Comparison of ENCODE assay signal across 8 mouse cellular contexts in the genomic region with DNA sequence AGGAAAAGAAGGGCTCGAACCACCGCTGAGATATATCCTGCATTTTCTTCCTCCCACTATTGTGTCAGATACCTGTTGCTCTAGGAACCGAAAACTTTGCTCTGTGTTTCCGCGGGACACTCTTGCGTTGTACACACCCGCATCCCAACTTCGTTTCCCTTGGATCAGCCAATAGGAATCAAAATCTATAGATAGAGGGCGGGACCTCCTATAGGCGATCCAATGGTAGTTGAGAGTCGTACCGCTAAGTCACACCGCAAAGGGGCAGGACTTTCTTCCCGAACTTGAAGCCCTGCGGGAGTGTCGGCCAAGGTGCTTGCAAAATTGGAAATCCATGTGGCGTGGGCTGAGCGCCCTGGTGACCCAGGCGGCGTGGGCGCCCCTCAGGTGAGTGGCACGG. TPM values are rescaled to one million over a fixed set of nuclear protein-coding genes. Genes with fewer than 3 reads are reported as not detected.
DNase-seq lines count a peak whose midpoint lies in the region; ATAC-seq and TF ChIP-seq lines count a peak whose summit lies in the region.

No protein-coding gene starts in this region.

- peak; percentile 88 to 91 for DNase-seq in heart, postnatal 14 days
- peak; percentile 89 for DNase-seq in layer of hippocampus, adult 11-12 months (ENCODE audit: low spot score)
- peak; percentile 90 to 93 for DNase-seq in lung, adult 18-20 months
- peak; percentile 91 for DNase-seq in testis, postnatal 14 days (ENCODE audit: low spot score)

- peak overlapping the region; percentile 85 for H3K27ac ChIP-seq in ES-Bruce4 (ENCODE audit: insufficient read depth, low read length)
- H3K27ac ChIP-seq in forebrain, embryonic 13.5 days: peak overlapping the region; percentile 76; the same call in 1 of the 2 replicates
- peak overlapping the region; percentile 83 for H3K27ac ChIP-seq in neural tube, embryonic 15.5 days (replicated peaks)

- peak; percentile 77 for ATAC-seq in cerebellum, adult (ENCODE audit: insufficient number of reproducible peaks, low FRiP score, low TSS enrichment)
- peak; percentile 91 for ATAC-seq in forebrain, embryonic 13.5 days
- peak; percentile 90 for ATAC-seq in neural tube, embryonic 15.5 days (ENCODE audit: low FRiP score)

- H3K27me3 ChIP-seq in ES-Bruce4 (ENCODE audit: control insufficient read depth, insufficient read depth, low read length, poor library complexity, severe bottlenecking): no peaks in the 10 kb centered on the region
- no peaks in the 10 kb centered on the region for H3K27me3 ChIP-seq in forebrain, embryonic 13.5 days
- H3K27me3 ChIP-seq in neural tube, embryonic 15.5 days (replicated peaks): no peaks in the 10 kb centered on the region

- H3K36me3 ChIP-seq in ES-Bruce4 (ENCODE audit: control insufficient read depth, insufficient read depth, low read length, poor library complexity, severe bottlenecking): peaks cover 22% of the 10 kb centered on the region
- H3K36me3 ChIP-seq in forebrain, embryonic 13.5 days (ENCODE audit: poor library complexity, severe bottlenecking): peaks cover 41% of the 10 kb centered on the region
- H3K36me3 ChIP-seq in neural tube, embryonic 15.5 days: peaks cover 37% of the 10 kb centered on the region

- TF ChIP-seq POLR2A in ES-Bruce4 (IDR thresholded peaks at IDR 0.05; ENCODE audit: insufficient read depth, low read length): no peak

- intact Hi-C loops in heart, postnatal 14 days (cut with DNase I): loop anchor here (10.0 kb wide), 1 partner anchor 594 kb away; a partner anchor contains a TSS

- H3K4me1 ChIP-seq in ES-Bruce4 (ENCODE audit: control insufficient read depth, insufficient read depth, low read length): peaks cover 2% of the 10 kb centered on the region
- peaks cover 50% of the 10 kb centered on the region for H3K4me1 ChIP-seq in forebrain, embryonic 13.5 days
- peaks cover 58% of the 10 kb centered on the region for H3K4me1 ChIP-seq in neural tube, embryonic 15.5 days

- no peaks in the 10 kb centered on the region for H3K9me3 ChIP-seq in ES-Bruce4 (replicated peaks; ENCODE audit: control insufficient read depth, insufficient read depth, low read length, poor library complexity, severe bottlenecking)
- no peaks in the 10 kb centered on the region for H3K9me3 ChIP-seq in forebrain, embryonic 13.5 days (replicated peaks)
- no peaks in the 10 kb centered on the region for H3K9me3 ChIP-seq in neural tube, embryonic 15.5 days (replicated peaks)

- TF ChIP-seq EP300 in ES-Bruce4 (IDR thresholded peaks at IDR 0.05; ENCODE audit: insufficient read depth, low read depth, low read length): no peak

- H3K4me3 ChIP-seq in ES-Bruce4 (ENCODE audit: low read depth, low read length): peak overlapping the region; percentile 88
- peak overlapping the region; percentile 82 for H3K4me3 ChIP-seq in forebrain, embryonic 13.5 days
- H3K4me3 ChIP-seq in neural tube, embryonic 15.5 days (replicated peaks): peak overlapping the region; percentile 57

- H3K9ac ChIP-seq in ES-Bruce4 (ENCODE audit: low read depth, poor library complexity, severe bottlenecking): peak overlapping the region; percentile 91
- H3K9ac ChIP-seq in forebrain, embryonic 13.5 days: peak overlapping the region; percentile 79
- peak overlapping the region; percentile 74 for H3K9ac ChIP-seq in neural tube, embryonic 15.5 days (replicated peaks)

- H3K4me2 ChIP-seq in forebrain, embryonic 13.5 days: peak overlapping the region; percentile 100
- H3K4me2 ChIP-seq in neural tube, embryonic 15.5 days: peak overlapping the region; percentile 99

- no peak for TF ChIP-seq CTCF in ES-Bruce4 (IDR thresholded peaks at IDR 0.05; ENCODE audit: low read depth, low read length)

- WGBS in forebrain, embryonic 13.5 days: 1% methylated on average over 22 of the region's 22 CpGs
- WGBS in neural tube, embryonic 15.5 days: 0% methylated on average over 22 of the region's 22 CpGs

RNA-seq across cellular contexts. Expression of a gene that starts 0.6 kb away (rescaled TPM):
- polyA plus RNA-seq in ES-Bruce4 (2011; ENCODE audit: insufficient read depth, insufficient read length, low read depth, missing spikeins): 14.8 and 16.3 TPM in 2 replicates
- polyA plus RNA-seq in forebrain, embryonic 13.5 days (2015; fragmentation: Nextera tagmentation; extraction: Ambion mirVana): 13.4 TPM in 2 replicates
- total RNA-seq in heart, postnatal 14 days (2021): 10 to 100 TPM; 16.4 to 18.7 TPM
- polyA plus RNA-seq in neural tube, embryonic 15.5 days (2015; fragmentation: Nextera tagmentation; extraction: Ambion mirVana): 15.4 and 17.1 TPM in 2 replicates

RNA-seq across cellular contexts. Expression of a gene that starts 2.7 kb away (rescaled TPM):
- polyA plus RNA-seq in ES-Bruce4 (2011; ENCODE audit: insufficient read depth, insufficient read length, low read depth, missing spikeins): 7.0 and 7.1 TPM in 2 replicates
- 4.0 and 4.5 TPM in 2 replicates for polyA plus RNA-seq in forebrain, embryonic 13.5 days (2015; fragmentation: Nextera tagmentation; extraction: Ambion mirVana)
- 10 to 100 TPM; 16.6 to 18.4 TPM for total RNA-seq in heart, postnatal 14 days (2021)
- 5.7 and 6.8 TPM in 2 replicates for polyA plus RNA-seq in neural tube, embryonic 15.5 days (2015; fragmentation: Nextera tagmentation; extraction: Ambion mirVana)

RNA-seq across cellular contexts. Expression of a gene that starts 19.5 kb away (rescaled TPM):
- 37.5 and 38.2 TPM in 2 replicates for polyA plus RNA-seq in ES-Bruce4 (2011; ENCODE audit: insufficient read depth, insufficient read length, low read depth, missing spikeins)
- polyA plus RNA-seq in forebrain, embryonic 13.5 days (2015; fragmentation: Nextera tagmentation; extraction: Ambion mirVana): 185 and 193 TPM in 2 replicates
- total RNA-seq in heart, postnatal 14 days (2021): 10 to 100 TPM; 33.5 to 36.4 TPM
- polyA plus RNA-seq in neural tube, embryonic 15.5 days (2015; fragmentation: Nextera tagmentation; extraction: Ambion mirVana): 223 and 252 TPM in 2 replicates

RNA-seq across cellular contexts. Expression of a gene that starts 23.1 kb away (rescaled TPM):
- polyA plus RNA-seq in ES-Bruce4 (2011; ENCODE audit: insufficient read depth, insufficient read length, low read depth, missing spikeins): 4.0 and 4.4 TPM in 2 replicates
- 13.6 and 14.0 TPM in 2 replicates for polyA plus RNA-seq in forebrain, embryonic 13.5 days (2015; fragmentation: Nextera tagmentation; extraction: Ambion mirVana)
- 10 to 100 TPM; 19.3 to 26.2 TPM for total RNA-seq in heart, postnatal 14 days (2021)
- 9.5 and 21.1 TPM in 2 replicates for polyA plus RNA-seq in neural tube, embryonic 15.5 days (2015; fragmentation: Nextera tagmentation; extraction: Ambion mirVana)

RNA-seq across cellular contexts. Expression of a gene that starts 23.7 kb away (rescaled TPM):
- 68.1 and 77.0 TPM in 2 replicates for polyA plus RNA-seq in ES-Bruce4 (2011; ENCODE audit: insufficient read depth, insufficient read length, low read depth, missing spikeins)
- polyA plus RNA-seq in forebrain, embryonic 13.5 days (2015; fragmentation: Nextera tagmentation; extraction: Ambion mirVana): 212 and 245 TPM in 2 replicates
- total RNA-seq in heart, postnatal 14 days (2021): 100 to 1,000 TPM; 111 to 124 TPM
- 181 and 182 TPM in 2 replicates for polyA plus RNA-seq in neural tube, embryonic 15.5 days (2015; fragmentation: Nextera tagmentation; extraction: Ambion mirVana)

Comparison
In these comparisons a context has a peak if more than half of its experiments do, and no peak if none do; other contexts are left out.
1. Peak in every context shown above with its lines: DNase-seq, ATAC-seq, H3K4me3 ChIP-seq and H3K27ac ChIP-seq.